Mouse (Mus musculus) kidney, postnatal 0 days (tissue): Measurements from ENCODE around the gene Rabepk. TPM values are rescaled to one million over a fixed set of nuclear protein-coding genes. Genes with fewer than 3 reads are reported as not detected.
"Not testable (repeated sequence)": the region's sequence is repeated elsewhere in the genome, so short reads cannot be mapped to it uniquely, and the experiment has no call there.

Experiments used
- ATAC-seq: fragments of 200-750 bp; cut with Nextera tagmentation; replicated peaks from 2 replicates; pipeline ENCODE4 v1.8.0; 2017; ENCODE audit warnings: low read depth, moderate number of reproducible peaks, moderate TSS enrichment, moderate library complexity; ENCODE audit not compliant: low FRiP score
- DNase-seq: peaks from one replicate; pipeline ENCODE4 v3.0.0-alpha.2; 2016; ENCODE audit warnings: low spot score
- H3K27ac ChIP-seq: fragments of 300-500 bp; sonication (generic); 2 replicates; pipeline ENCODE4 v1.5.1; 2014; ENCODE audit warnings: mild to moderate bottlenecking
- H3K27me3 ChIP-seq: fragments of 300-500 bp; sonication (generic); 2 replicates; pipeline ENCODE4 v1.6.1; 2014; ENCODE audit warnings: low read length, mixed read lengths; ENCODE audit not compliant: insufficient read depth
- H3K36me3 ChIP-seq: fragments of 300-500 bp; sonication (generic); 2 replicates; pipeline ENCODE4 v1.6.1; 2014; ENCODE audit warnings: low read length, mixed read lengths; ENCODE audit not compliant: insufficient read depth
- H3K4me1 ChIP-seq: fragments of 300-500 bp; sonication (generic); replicated peaks from 2 replicates; pipeline ENCODE4 v1.6.1; 2014; ENCODE audit warnings: antibody characterized with exemption, low read length, mixed read lengths; ENCODE audit not compliant: insufficient read depth
- H3K4me2 ChIP-seq: fragments of 300-500 bp; sonication (generic); 2 replicates; pipeline ENCODE4 v1.6.1; 2014; ENCODE audit warnings: mild to moderate bottlenecking, low read length, moderate library complexity, mixed read lengths
- H3K4me3 ChIP-seq: fragments of 300-500 bp; sonication (generic); replicated peaks from 2 replicates; pipeline ENCODE4 v1.5.1; 2014; ENCODE audit warnings: low read depth, low read length
- H3K9ac ChIP-seq: fragments of 300-500 bp; sonication (generic); 2 replicates; pipeline ENCODE4 v1.6.1; 2014; ENCODE audit warnings: low read depth, low read length
- H3K9me3 ChIP-seq: fragments of 300-500 bp; sonication (generic); replicated peaks from 2 replicates; pipeline ENCODE4 v1.6.1; 2016; ENCODE audit warnings: low read length, inconsistent platforms, mixed read lengths
- CTCF ChIP-seq: IDR thresholded peaks from 2 replicates; pipeline ENCODE4 v1.5.1; 2016; ENCODE audit warnings: antibody characterized with exemption, low read depth, mild to moderate bottlenecking, moderate library complexity
- WGBS: fragments of 180-500 bp; shearing (Covaris S2); extraction: QIAGEN DNeasy Blood & Tissue Kit; methylation state at CpG from one replicate; pipeline ENCODE4 v1.1.7; 2014; 5-methylcytosine and 5-hydroxymethylcytosine counted together
- polyA plus RNA-seq: library from polyadenylated mRNA; unstranded; fragments of >200 nt; fragmentation: Nextera tagmentation; extraction: Ambion mirVana; gene quantifications from 2 replicates; pipeline ENCODE4 v1.2.1, GENCODE M21; 2015

Gene Rabepk
- polyA plus RNA-seq, 1 experiment from 2014 or later: 33.3 TPM

GRCm38 (mm10) chr2:34801516-34802482 lies 2.1 kb upstream of the Rabepk start:
- ATAC-seq (peak; percentile 95), DNase-seq (peak; percentile 99)
- WGBS: 6% methylated on average over 39 of the region's 39 CpGs
- peak overlapping the region; percentile 83 for H3K9ac ChIP-seq
- no peaks in the 10 kb centered on the region for H3K27me3 ChIP-seq
- H3K27ac ChIP-seq: peak overlapping the region; percentile 94
- no peaks in the 10 kb centered on the region for H3K9me3 ChIP-seq
- H3K4me1 ChIP-seq: peaks cover 7% of the 10 kb centered on the region; the same call in 1 of the 2 replicates
- peak overlapping the region; percentile 63 for H3K4me2 ChIP-seq
- peaks cover 4% of the 10 kb centered on the region; the same call in 1 of the 2 replicates for H3K36me3 ChIP-seq
- peak; percentile 49 for TF ChIP-seq CTCF
- H3K4me3 ChIP-seq: peak overlapping the region; percentile 66

GRCm38 (mm10) chr2:34800371-34800770 lies 659 bp upstream of the Rabepk start:
- H3K4me3 ChIP-seq: peak overlapping the region; percentile 67
- no peak for TF ChIP-seq CTCF
- H3K4me2 ChIP-seq: peak overlapping the region; percentile 81
- no peaks in the 10 kb centered on the region for H3K9me3 ChIP-seq
- 0 out of 2 replicates have a peak, but pooled peaks cover 8% of the 10 kb centered on the region for H3K36me3 ChIP-seq
- H3K4me1 ChIP-seq: peaks cover 7% of the 10 kb centered on the region; the same call in 1 of the 2 replicates
- 81% methylated on average over 7 of the region's 7 CpGs for WGBS
- no peaks in the 10 kb centered on the region for H3K27me3 ChIP-seq
- DNase-seq (no peak), ATAC-seq (no peak)
- H3K27ac ChIP-seq: peak overlapping the region; percentile 85
- H3K9ac ChIP-seq: no peak overlapping the region

GRCm38 (mm10) chr2:34795426-34795825 lies 4.3 kb downstream of the Rabepk start:
- Histone ChIP-seq H3K9me3 (no peaks in the 10 kb centered on the region), H3K27ac (no peak overlapping the region), H3K4me1 (peaks cover 2% of the 10 kb centered on the region; the same call in 1 of the 2 replicates), H3K4me2 (no peak overlapping the region), H3K9ac (no peak overlapping the region), H3K4me3 (no peak overlapping the region), H3K36me3 (0 out of 2 replicates have a peak, but pooled peaks cover 11% of the 10 kb centered on the region), H3K27me3 (no peaks in the 10 kb centered on the region)
- 88% methylated on average over 7 of the region's 7 CpGs for whole genome bisulfite sequencing
- DNase-seq (no peak), ATAC-seq (no peak)
- TF ChIP-seq CTCF: no peak

- Histone ChIP-seq H3K9me3 (no peaks in the 10 kb centered on the region), H3K36me3 (0 out of 2 replicates have a peak, but pooled peaks cover 11% of the 10 kb centered on the region), H3K4me2 (no peak overlapping the region), H3K27me3 (no peaks in the 10 kb centered on the region), H3K4me1 (no peaks in the 10 kb centered on the region), H3K9ac (no peak overlapping the region), H3K27ac (no peak overlapping the region), H3K4me3 (no peak overlapping the region)
- whole genome bisulfite sequencing: 99% methylated on average over 2 of the region's 2 CpGs
- no peak for TF ChIP-seq CTCF
- no peak for DNase-seq
- no peak for ATAC-seq
Measured at GRCm38 (mm10) chr2:34794511-34794910, 5.2 kb downstream of the Rabepk start.

GRCm38 (mm10) chr2:34792543-34792942 lies 7.2 kb downstream of the Rabepk start:
- H3K9ac ChIP-seq, DNase-seq, ATAC-seq, H3K27me3 ChIP-seq, H3K9me3 ChIP-seq, H3K4me1 ChIP-seq, H3K27ac ChIP-seq, H3K4me2 ChIP-seq, H3K4me3 ChIP-seq: not testable (repeated sequence)
- 93% methylated on average over 2 of the region's 2 CpGs for WGBS
- H3K36me3 ChIP-seq: 0 out of 2 replicates have a peak, but pooled peaks cover 11% of the 10 kb centered on the region

GRCm38 (mm10) chr2:34790282-34790681 lies 9.4 kb downstream of the Rabepk start:
- Histone ChIP-seq H3K4me3 (no peak overlapping the region), H3K4me1 (no peaks in the 10 kb centered on the region), H3K4me2 (no peak overlapping the region), H3K36me3 (0 out of 2 replicates have a peak, but pooled peaks cover 12% of the 10 kb centered on the region), H3K9ac (no peak overlapping the region), H3K27ac (no peak overlapping the region), H3K27me3 (no peaks in the 10 kb centered on the region), H3K9me3 (no peaks in the 10 kb centered on the region)
- no peak for ATAC-seq
- 96% methylated on average over 8 of the region's 8 CpGs for WGBS
- no peak for DNase-seq
- TF ChIP-seq CTCF: no peak
